Mouse (Mus musculus): ENCODE data around the gene Ripor2. TPM values are rescaled to one million over a fixed set of nuclear protein-coding genes. Genes with fewer than 3 reads are reported as not detected.

Ripor2 gene
- total and polyA plus RNA-seq, 3 experiments, result 4.7 to 8.2 (median 7.4) TPM

- H3K79me2 ChIP-seq (replicated peaks; ENCODE audit: control insufficient read depth, insufficient read depth, low read length), result no peaks in the 10 kb centered on the region
- no peak overlapping the region for H3K4me3 ChIP-seq
- no peak overlapping the region for H3K27ac ChIP-seq
- intact Hi-C loops (cut with DNase I), result loop anchor here (10.0 kb wide), 1 partner anchor 208 kb away; no protein-coding TSS in a partner anchor
- DNase-seq, result no peak
- WGBS, result 61% methylated on average over 9 of the region's 9 CpGs
- H3K36me3 ChIP-seq (ENCODE audit: control insufficient read depth, insufficient read depth, low read length), result no peaks in the 10 kb centered on the region
- H3K27me3 ChIP-seq (ENCODE audit: control insufficient read depth, insufficient read depth, low read length), result no peaks in the 10 kb centered on the region
- no peak overlapping the region for H3K9ac ChIP-seq (ENCODE audit: low read depth, low read length)
- no peak for TF ChIP-seq EP300 (IDR thresholded peaks at IDR 0.05; ENCODE audit: insufficient read depth, low read depth, low read length)
- TF ChIP-seq CTCF (IDR thresholded peaks at IDR 0.05), result no peak
- TF ChIP-seq POLR2A (IDR thresholded peaks at IDR 0.05; ENCODE audit: insufficient read depth, low read depth, low read length), result no peak
- H3K4me1 ChIP-seq (ENCODE audit: control insufficient read depth, insufficient read depth, low read length), result peaks cover 4% of the 10 kb centered on the region
These were observed 134.5 kb downstream of the Ripor2 start for GRCm38 (mm10) chr13:24716441-24716840.

GRCm38 (mm10) chr13:24717677-24718076 is 135.7 kb downstream of the Ripor2 start:
- H3K36me3 ChIP-seq (ENCODE audit: control insufficient read depth, insufficient read depth, low read length), result no peaks in the 10 kb centered on the region
- H3K4me1 ChIP-seq (ENCODE audit: control insufficient read depth, insufficient read depth, low read length), result peaks cover 1% of the 10 kb centered on the region; the same call in 1 of the 2 replicates
- 53% methylated on average over 7 of the region's 7 CpGs for WGBS
- TF ChIP-seq POLR2A (IDR thresholded peaks at IDR 0.05; ENCODE audit: insufficient read depth, low read depth, low read length), result no peak
- no peak for TF ChIP-seq EP300 (IDR thresholded peaks at IDR 0.05; ENCODE audit: insufficient read depth, low read depth, low read length)
- no peak for TF ChIP-seq CTCF (IDR thresholded peaks at IDR 0.05)
- no peak overlapping the region for H3K9ac ChIP-seq (ENCODE audit: low read depth, low read length)
- H3K27me3 ChIP-seq (ENCODE audit: control insufficient read depth, insufficient read depth, low read length), result no peaks in the 10 kb centered on the region
- no peak overlapping the region for H3K27ac ChIP-seq
- no peak for DNase-seq
- intact Hi-C loops (cut with DNase I), result loop anchor here (10.0 kb wide), 1 partner anchor 207 kb away; no protein-coding TSS in a partner anchor
- H3K79me2 ChIP-seq (replicated peaks; ENCODE audit: control insufficient read depth, insufficient read depth, low read length), result no peaks in the 10 kb centered on the region
- H3K4me3 ChIP-seq, result no peak overlapping the region

- no peak for TF ChIP-seq EP300 (IDR thresholded peaks at IDR 0.05; ENCODE audit: insufficient read depth, low read depth, low read length)
- TF ChIP-seq POLR2A (IDR thresholded peaks at IDR 0.05; ENCODE audit: insufficient read depth, low read depth, low read length), result no peak
- no peak for TF ChIP-seq CTCF (IDR thresholded peaks at IDR 0.05)
- H3K4me1 ChIP-seq (ENCODE audit: control insufficient read depth, insufficient read depth, low read length), result no peaks in the 10 kb centered on the region
- no peaks in the 10 kb centered on the region for H3K27me3 ChIP-seq (ENCODE audit: control insufficient read depth, insufficient read depth, low read length)
- no peak overlapping the region for H3K4me3 ChIP-seq
- H3K79me2 ChIP-seq (replicated peaks; ENCODE audit: control insufficient read depth, insufficient read depth, low read length), result no peaks in the 10 kb centered on the region
- intact Hi-C loops (cut with DNase I), result no loop called here
- DNase-seq, result no peak
- 51% methylated on average over 10 of the region's 10 CpGs for WGBS
- no peaks in the 10 kb centered on the region for H3K36me3 ChIP-seq (ENCODE audit: control insufficient read depth, insufficient read depth, low read length)
- H3K27ac ChIP-seq, result no peak overlapping the region
- H3K9ac ChIP-seq (ENCODE audit: low read depth, low read length), result no peak overlapping the region
These were observed 139.5 kb downstream of the Ripor2 start for GRCm38 (mm10) chr13:24721502-24721901.

- intact Hi-C loops (cut with DNase I), result no loop called here
- DNase-seq, result no peak
- Histone ChIP-seq H3K79me2 (replicated peaks; ENCODE audit: control insufficient read depth, insufficient read depth, low read length) (no peaks in the 10 kb centered on the region), H3K36me3 (ENCODE audit: control insufficient read depth, insufficient read depth, low read length) (no peaks in the 10 kb centered on the region), H3K4me3 (no peak overlapping the region), H3K27me3 (ENCODE audit: control insufficient read depth, insufficient read depth, low read length) (no peaks in the 10 kb centered on the region), H3K27ac (no peak overlapping the region), H3K9ac (ENCODE audit: low read depth, low read length) (no peak overlapping the region), H3K4me1 (ENCODE audit: control insufficient read depth, insufficient read depth, low read length) (no peaks in the 10 kb centered on the region)
- WGBS, result 60% methylated on average over 8 of the region's 8 CpGs
- TF ChIP-seq EP300 (IDR thresholded peaks at IDR 0.05; ENCODE audit: insufficient read depth, low read depth, low read length), result no peak
- no peak for TF ChIP-seq POLR2A (IDR thresholded peaks at IDR 0.05; ENCODE audit: insufficient read depth, low read depth, low read length)
- TF ChIP-seq CTCF (IDR thresholded peaks at IDR 0.05), result no peak
These were observed 141.9 kb downstream of the Ripor2 start for GRCm38 (mm10) chr13:24723699-24724394.

GRCm38 (mm10) chr13:24724395-24724759 is 142.4 kb downstream of the Ripor2 start:
- no peak overlapping the region for H3K9ac ChIP-seq (ENCODE audit: low read depth, low read length)
- no peak for DNase-seq
- no peaks in the 10 kb centered on the region for H3K79me2 ChIP-seq (replicated peaks; ENCODE audit: control insufficient read depth, insufficient read depth, low read length)
- H3K4me1 ChIP-seq (ENCODE audit: control insufficient read depth, insufficient read depth, low read length), result no peaks in the 10 kb centered on the region
- no peak overlapping the region for H3K4me3 ChIP-seq
- H3K27ac ChIP-seq, result no peak overlapping the region
- WGBS, result 76% methylated on average over 4 of the region's 4 CpGs
- no peak for TF ChIP-seq CTCF (IDR thresholded peaks at IDR 0.05)
- no peak for TF ChIP-seq POLR2A (IDR thresholded peaks at IDR 0.05; ENCODE audit: insufficient read depth, low read depth, low read length)
- no peak for TF ChIP-seq EP300 (IDR thresholded peaks at IDR 0.05; ENCODE audit: insufficient read depth, low read depth, low read length)
- H3K27me3 ChIP-seq (ENCODE audit: control insufficient read depth, insufficient read depth, low read length), result no peaks in the 10 kb centered on the region
- no peaks in the 10 kb centered on the region for H3K36me3 ChIP-seq (ENCODE audit: control insufficient read depth, insufficient read depth, low read length)
- intact Hi-C loops (cut with DNase I), result no loop called here

GRCm38 (mm10) chr13:24729128-24729527 is 147.1 kb downstream of the Ripor2 start:
- intact Hi-C loops (cut with DNase I), result no loop called here
- TF ChIP-seq EP300 (IDR thresholded peaks at IDR 0.05; ENCODE audit: insufficient read depth, low read depth, low read length), result no peak
- no peak for TF ChIP-seq CTCF (IDR thresholded peaks at IDR 0.05)
- TF ChIP-seq POLR2A (IDR thresholded peaks at IDR 0.05; ENCODE audit: insufficient read depth, low read depth, low read length), result no peak
- Histone ChIP-seq H3K79me2 (replicated peaks; ENCODE audit: control insufficient read depth, insufficient read depth, low read length) (no peaks in the 10 kb centered on the region), H3K27ac (no peak overlapping the region), H3K36me3 (ENCODE audit: control insufficient read depth, insufficient read depth, low read length) (no peaks in the 10 kb centered on the region), H3K4me1 (ENCODE audit: control insufficient read depth, insufficient read depth, low read length) (no peaks in the 10 kb centered on the region), H3K27me3 (ENCODE audit: control insufficient read depth, insufficient read depth, low read length) (no peaks in the 10 kb centered on the region), H3K4me3 (no peak overlapping the region), H3K9ac (ENCODE audit: low read depth, low read length) (no peak overlapping the region)
- no peak for DNase-seq
- 85% methylated on average over 5 of the region's 5 CpGs for WGBS

All from heart, adult 2 months (tissue).